18 mouse cellular contexts compared by ENCODE assay signal in genomic region chr10:21454153-21454552, GRCm38 (mm10).
DNase-seq lines count a peak whose midpoint lies in the region; ATAC-seq lines count a peak whose summit lies in the region.
"Had no signal": no experiment of that assay in that cellular context is flagged by ENCODE, and none has a peak within 500 bp of the region (broad histone marks: within the 10 kb centered on the region; RNA-seq: fewer than 3 reads in every experiment).

No protein-coding gene starts in this region.

- ATAC-seq in kidney, embryonic 15.5 days (replicated peaks; ENCODE audit: low FRiP score): no peak
- no peak for ATAC-seq in liver, embryonic 16.5 days (ENCODE audit: low read depth)
- ATAC-seq in hindbrain, embryonic 14.5 days (ENCODE audit: low FRiP score): no peak

- 82% methylated on average over 5 of the region's 5 CpGs for WGBS in kidney, embryonic 15.5 days
- WGBS in liver, embryonic 16.5 days (ENCODE audit: insufficient replicate concordance): 63% methylated on average over 5 of the region's 5 CpGs
- 82% methylated on average over 5 of the region's 5 CpGs for WGBS in hindbrain, embryonic 14.5 days

- H3K27ac ChIP-seq in kidney, embryonic 15.5 days: 0 out of 2 replicates have a peak overlapping the region, but pooled peaks have one; percentile 18
- peak overlapping the region; percentile 69 for H3K27ac ChIP-seq in liver, embryonic 16.5 days (ENCODE audit: low read length)
- no peak overlapping the region for H3K27ac ChIP-seq in hindbrain, embryonic 14.5 days
- H3K27ac ChIP-seq: embryonic facial prominence, embryonic 12.5 days; forebrain, embryonic 15.5 days; heart, embryonic 13.5 days; hindbrain, embryonic 12.5 days; hindbrain, postnatal 0 days had no signal

- H3K27me3 ChIP-seq in kidney, embryonic 15.5 days: no peaks in the 10 kb centered on the region
- no peaks in the 10 kb centered on the region for H3K27me3 ChIP-seq in liver, embryonic 16.5 days (ENCODE audit: control insufficient read depth, insufficient read depth, low read depth, low read length)
- H3K27me3 ChIP-seq in hindbrain, embryonic 14.5 days (ENCODE audit: control insufficient read depth, insufficient read depth, low read length): no peaks in the 10 kb centered on the region
- H3K27me3 ChIP-seq: embryonic facial prominence, embryonic 12.5 days; forebrain, embryonic 15.5 days; heart, embryonic 13.5 days; hindbrain, embryonic 12.5 days had no signal

- no peak overlapping the region for H3K4me3 ChIP-seq in kidney, embryonic 15.5 days (replicated peaks)
- H3K4me3 ChIP-seq in liver, embryonic 16.5 days (ENCODE audit: low read depth, low read length): no peak overlapping the region
- no peak overlapping the region for H3K4me3 ChIP-seq in hindbrain, embryonic 14.5 days (replicated peaks; ENCODE audit: low read length)
- H3K4me3 ChIP-seq: embryonic facial prominence, embryonic 12.5 days; forebrain, embryonic 15.5 days; heart, embryonic 13.5 days; hindbrain, embryonic 12.5 days had no signal

- H3K4me2 ChIP-seq in kidney, embryonic 15.5 days: no peak overlapping the region
- no peak overlapping the region for H3K4me2 ChIP-seq in liver, embryonic 16.5 days (ENCODE audit: low read depth, low read length)
- no peak overlapping the region for H3K4me2 ChIP-seq in hindbrain, embryonic 14.5 days (replicated peaks)
- H3K4me2 ChIP-seq: embryonic facial prominence, embryonic 12.5 days; forebrain, embryonic 15.5 days; heart, embryonic 13.5 days; hindbrain, embryonic 12.5 days had no signal

- no peak overlapping the region for H3K9ac ChIP-seq in kidney, embryonic 15.5 days
- no peak overlapping the region for H3K9ac ChIP-seq in liver, embryonic 16.5 days (ENCODE audit: low read depth, low read length)
- H3K9ac ChIP-seq in hindbrain, embryonic 14.5 days: no peak overlapping the region
- H3K9ac ChIP-seq: embryonic facial prominence, embryonic 12.5 days; forebrain, embryonic 15.5 days; heart, embryonic 13.5 days; hindbrain, embryonic 12.5 days had no signal

- no peaks in the 10 kb centered on the region for H3K36me3 ChIP-seq in kidney, embryonic 15.5 days
- no peaks in the 10 kb centered on the region for H3K36me3 ChIP-seq in liver, embryonic 16.5 days (ENCODE audit: control insufficient read depth, insufficient read depth)
- H3K36me3 ChIP-seq in hindbrain, embryonic 14.5 days (replicated peaks; ENCODE audit: control insufficient read depth, insufficient read depth): no peaks in the 10 kb centered on the region
- H3K36me3 ChIP-seq: embryonic facial prominence, embryonic 12.5 days; forebrain, embryonic 15.5 days; G1E; heart, embryonic 13.5 days; hindbrain, embryonic 12.5 days had no signal

- peaks cover 4% of the 10 kb centered on the region; the same call in 1 of the 2 replicates for H3K4me1 ChIP-seq in kidney, embryonic 15.5 days
- no peaks in the 10 kb centered on the region; the same call in 1 of the 2 replicates for H3K4me1 ChIP-seq in liver, embryonic 16.5 days (ENCODE audit: control insufficient read depth, low read depth, low read length)
- peaks cover 14% of the 10 kb centered on the region; the same call in 1 of the 2 replicates for H3K4me1 ChIP-seq in hindbrain, embryonic 14.5 days (replicated peaks; ENCODE audit: control insufficient read depth, insufficient read depth, low read length)

- no peak for DNase-seq in kidney, postnatal 36 days
- no peak for DNase-seq in liver
- peak; percentile 65 for DNase-seq in brain, adult 2 months (ENCODE audit: low read depth, low spot score)
- DNase-seq in hindbrain, embryonic 14.5 days (ENCODE audit: low spot score): no peak
- DNase-seq: adrenal gland, postnatal 10 days; cerebellum, adult 11-12 months; cerebellum, adult 9-10 months; cerebellum, postnatal 25 days; gastrocnemius, postnatal 36 days; heart, postnatal 4 days had no signal

- no peaks in the 10 kb centered on the region for H3K9me3 ChIP-seq in kidney, embryonic 15.5 days (replicated peaks)
- H3K9me3 ChIP-seq in liver, embryonic 16.5 days (replicated peaks; ENCODE audit: control insufficient read depth, low read length): no peaks in the 10 kb centered on the region
- 0 out of 2 replicates have a peak, but pooled peaks cover 3% of the 10 kb centered on the region for H3K9me3 ChIP-seq in hindbrain, embryonic 14.5 days (ENCODE audit: control insufficient read depth, low read length)
- H3K9me3 ChIP-seq: embryonic facial prominence, embryonic 12.5 days; forebrain, embryonic 15.5 days; heart, embryonic 13.5 days; hindbrain, embryonic 12.5 days had no signal
